Mouse (Mus musculus) embryonic facial prominence, embryonic 11.5 days (tissue): Measurements from ENCODE around the gene Ly6g6d. TPM values are rescaled to one million over a fixed set of nuclear protein-coding genes. Genes with fewer than 3 reads are reported as not detected.
"Not testable (repeated sequence)": the region's sequence is repeated elsewhere in the genome, so short reads cannot be mapped to it uniquely, and the experiment has no call there.

Experiments used
- ATAC-seq: fragments of 200-750 bp; cut with Nextera tagmentation; replicated peaks from 2 replicates; pipeline ENCODE4 v1.8.0; 2017; ENCODE audit warnings: low read depth; ENCODE audit not compliant: insufficient number of reproducible peaks, low FRiP score, low TSS enrichment
- DNase-seq: peaks from one replicate; pipeline ENCODE4 v3.0.0-alpha.2; 2015; ENCODE audit warnings: low spot score
- H3K27ac ChIP-seq: fragments of 300-500 bp; sonication (generic); replicated peaks from 2 replicates; pipeline ENCODE4 v1.5.1; 2014; ENCODE audit warnings: mild to moderate bottlenecking, low read depth, low read length, control low read depth
- H3K27me3 ChIP-seq: fragments of 300-500 bp; sonication (generic); 2 replicates; pipeline ENCODE4 v1.6.1; 2014; ENCODE audit warnings: mild to moderate bottlenecking, low read length, moderate library complexity, mixed read lengths; ENCODE audit not compliant: control insufficient read depth, insufficient read depth
- H3K36me3 ChIP-seq: fragments of 300-500 bp; sonication (generic); replicated peaks from 2 replicates; pipeline ENCODE4 v1.6.1; 2014; ENCODE audit warnings: low read depth, mild to moderate bottlenecking, low read length, moderate library complexity, mixed read lengths; ENCODE audit not compliant: control insufficient read depth, insufficient read depth
- H3K4me1 ChIP-seq: fragments of 300-500 bp; sonication (generic); 2 replicates; pipeline ENCODE4 v1.6.1; 2014; ENCODE audit warnings: low read length, mixed read lengths; ENCODE audit not compliant: control insufficient read depth, insufficient read depth
- H3K4me2 ChIP-seq: fragments of 300-500 bp; sonication (generic); 2 replicates; pipeline ENCODE4 v1.6.1; 2014; ENCODE audit warnings: low read depth, mild to moderate bottlenecking, control low read depth, low read length, moderate library complexity
- H3K4me3 ChIP-seq: fragments of 300-500 bp; sonication (generic); 2 replicates; pipeline ENCODE4 v1.5.1; 2014; ENCODE audit warnings: low read depth, low read length, control low read depth
- H3K9ac ChIP-seq: fragments of 300-500 bp; sonication (generic); replicated peaks from 2 replicates; pipeline ENCODE4 v1.6.1; 2014; ENCODE audit warnings: mild to moderate bottlenecking, control low read depth, low read length
- H3K9me3 ChIP-seq: fragments of 300-500 bp; sonication (generic); replicated peaks from 2 replicates; pipeline ENCODE4 v1.6.1; 2016; ENCODE audit warnings: mild to moderate bottlenecking, low read length, inconsistent platforms, mixed read lengths; ENCODE audit not compliant: control insufficient read depth
- WGBS: fragments of 180-500 bp; shearing (Covaris S2); extraction: QIAGEN DNeasy Blood & Tissue Kit; methylation state at CpG from one replicate; pipeline ENCODE4 v1.1.7; 2014; 5-methylcytosine and 5-hydroxymethylcytosine counted together
- polyA plus RNA-seq: library from polyadenylated mRNA; unstranded; fragments of >200 nt; fragmentation: Nextera tagmentation; extraction: Ambion mirVana; gene quantifications from 2 replicates; pipeline ENCODE4 v1.2.1, GENCODE M21; 2014

Ly6g6d gene
- polyA plus RNA-seq, 1 experiment from 2014 or later = not detected

DNA sequence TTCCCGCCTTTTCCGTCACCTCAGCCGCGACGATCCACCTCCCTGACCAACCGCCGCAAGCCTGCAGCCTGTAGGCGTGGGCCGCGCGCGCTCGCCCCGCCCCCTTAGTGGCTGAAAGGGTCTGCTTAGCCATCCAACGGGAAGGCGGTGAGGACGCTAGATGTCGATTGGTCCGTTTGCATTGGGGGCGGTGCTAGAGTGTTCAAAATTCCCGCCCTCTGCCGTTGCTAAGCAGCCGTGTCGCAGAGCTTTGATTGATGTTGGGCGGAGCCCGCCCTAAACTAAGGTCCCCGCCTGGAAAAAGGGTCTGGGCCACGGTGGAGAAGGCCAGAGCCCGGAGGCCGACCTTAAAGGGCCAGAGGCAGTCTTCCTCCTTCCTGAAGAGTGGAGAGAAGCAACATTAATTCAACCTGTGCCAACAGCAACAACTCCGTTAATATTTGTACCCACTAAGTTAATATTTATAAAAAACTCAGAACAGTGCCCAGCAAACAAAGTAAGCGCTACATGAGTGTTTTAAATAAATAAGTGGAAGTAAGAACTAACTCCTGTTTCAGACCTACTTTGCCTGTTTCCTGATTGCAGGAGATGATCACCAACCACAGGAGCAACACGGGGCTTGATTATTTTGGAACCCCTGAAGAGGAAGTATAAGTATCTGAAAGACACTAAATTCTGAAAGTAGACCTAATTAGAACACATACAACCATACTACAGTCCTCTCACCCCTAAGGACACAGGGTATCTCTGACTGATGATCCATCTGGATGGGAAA lies 31.0 kb downstream of the Ly6g6d start, which contains the start of gene Msh5:
Gene Msh5, minus strand, starts transcription at position 65 of the 775 bp plus-strand sequence.
- H3K4me2 ChIP-seq = peak within 1 kb of the TSS; percentile 87
- DNase-seq (peak; percentile 100), ATAC-seq (peak; percentile 97)
- H3K27ac ChIP-seq = peak within 1 kb of the TSS; percentile 48; the same call in 1 of the 2 replicates
- H3K36me3 ChIP-seq = no peaks in the 10 kb centered on the region
- H3K27me3 ChIP-seq = no peaks in the 10 kb centered on the region
- H3K9ac ChIP-seq = peak within 1 kb of the TSS; percentile 80
- 3% methylated on average over 31 of the region's 33 CpGs for WGBS
- H3K4me3 ChIP-seq = peak within 1 kb of the TSS; percentile 41
- H3K4me1 ChIP-seq = no peaks in the 10 kb centered on the region; the same call in 1 of the 2 replicates
- no peaks in the 10 kb centered on the region for H3K9me3 ChIP-seq

DNA sequence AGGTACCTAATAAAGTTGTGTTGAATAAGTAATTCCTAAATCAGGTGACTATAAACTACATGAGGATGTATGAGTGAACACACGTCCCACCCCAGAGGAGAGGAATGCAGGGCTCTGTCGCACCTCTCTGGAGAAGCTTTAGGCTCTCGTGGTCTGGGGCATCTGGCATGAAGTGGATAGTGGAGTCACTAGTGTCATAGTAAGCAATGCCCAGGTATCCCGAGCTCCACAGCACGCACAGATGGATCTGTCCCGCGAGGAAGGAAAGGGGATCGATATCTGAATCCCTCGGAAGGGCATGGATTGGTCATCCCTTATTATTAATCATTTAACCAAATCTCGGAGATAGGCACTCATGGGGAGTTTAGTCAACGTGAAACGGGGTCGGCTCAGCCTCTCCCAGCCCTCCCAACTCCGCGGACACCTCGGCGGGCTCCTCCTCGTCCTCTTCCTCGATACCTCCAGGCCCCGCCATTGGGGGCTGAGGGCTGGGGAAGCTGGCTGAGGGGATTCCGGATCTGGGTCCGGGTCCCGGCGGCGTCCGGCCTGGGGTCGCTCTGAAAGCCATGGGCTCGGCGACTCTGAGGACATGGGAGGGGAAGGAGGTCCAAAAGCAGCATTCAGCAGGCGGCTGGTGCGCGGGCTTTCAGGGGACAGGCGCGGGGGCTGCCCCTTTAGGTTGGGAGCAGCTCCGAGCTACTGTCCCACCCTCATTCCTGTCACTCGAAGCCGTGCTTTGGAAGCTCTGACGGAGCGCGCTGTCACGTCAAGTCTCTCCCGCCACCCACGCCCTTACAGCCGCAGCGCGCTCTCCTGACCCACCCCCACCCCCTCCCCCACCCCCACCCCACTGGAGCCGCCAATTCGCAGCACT lies 31.8 kb downstream of the Ly6g6d start:
- peak overlapping the region; percentile 48; the same call in 1 of the 2 replicates for H3K27ac ChIP-seq
- peak overlapping the region; percentile 80 for H3K9ac ChIP-seq
- H3K9me3 ChIP-seq = no peaks in the 10 kb centered on the region
- H3K36me3 ChIP-seq = no peaks in the 10 kb centered on the region
- peak; percentile 71 for ATAC-seq
- 7% methylated on average over 46 of the region's 48 CpGs for WGBS
- peak overlapping the region; percentile 87 for H3K4me2 ChIP-seq
- H3K4me1 ChIP-seq = no peaks in the 10 kb centered on the region; the same call in 1 of the 2 replicates
- peak overlapping the region; percentile 41 for H3K4me3 ChIP-seq
- no peak for DNase-seq
- no peaks in the 10 kb centered on the region for H3K27me3 ChIP-seq

DNA sequence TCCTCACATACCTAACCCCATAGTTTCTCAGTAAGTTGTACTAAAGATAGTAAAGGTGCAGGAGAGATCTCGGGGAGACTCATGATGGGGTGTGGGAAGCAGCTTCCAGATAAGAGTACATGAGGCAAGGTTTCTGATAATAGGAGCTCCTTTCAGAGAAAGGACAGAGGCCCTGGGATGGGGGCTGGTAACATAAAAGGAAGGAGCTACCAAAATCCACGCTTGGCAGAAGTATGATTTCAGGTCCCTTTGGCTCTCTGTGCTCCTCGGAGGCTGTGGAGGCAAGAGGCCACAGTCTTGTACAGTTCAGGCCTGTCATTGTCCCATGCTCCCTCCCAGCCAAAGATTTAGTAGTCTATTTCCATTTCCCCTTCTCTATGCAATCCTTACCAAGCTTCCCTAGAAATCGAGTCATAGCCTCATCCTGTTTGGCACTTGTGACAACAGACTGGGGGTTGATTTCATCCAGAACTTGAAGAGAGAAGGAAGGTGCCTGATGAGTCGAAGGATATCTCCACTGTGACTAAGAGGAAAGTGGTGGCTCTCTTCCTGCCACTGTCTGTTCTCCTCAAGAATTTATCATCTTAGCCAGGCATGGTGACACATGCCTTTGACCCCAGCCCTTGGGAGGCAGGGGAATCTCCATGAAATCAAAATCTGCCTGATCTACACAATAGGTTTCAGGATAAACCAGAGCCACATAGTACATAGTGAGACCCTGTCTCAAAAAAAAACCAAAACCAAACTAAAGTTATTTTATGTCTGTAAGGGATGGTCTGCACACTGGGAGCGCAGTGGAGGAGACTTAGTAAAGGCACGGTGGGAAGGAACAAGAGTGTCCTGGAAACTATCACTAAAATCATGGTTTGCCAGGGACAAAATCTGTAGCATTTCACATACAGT lies 32.7 kb downstream of the Ly6g6d start:
- DNase-seq = no peak
- ATAC-seq = no peak
- Histone ChIP-seq H3K9me3 (no peaks in the 10 kb centered on the region), H3K4me2 (peak overlapping the region; percentile 87; the same call in 1 of the 2 replicates), H3K36me3 (no peaks in the 10 kb centered on the region), H3K9ac (no peak overlapping the region), H3K4me1 (no peaks in the 10 kb centered on the region; the same call in 1 of the 2 replicates), H3K27me3 (no peaks in the 10 kb centered on the region), H3K4me3 (peak overlapping the region; percentile 41; the same call in 1 of the 2 replicates), H3K27ac (no peak overlapping the region)
- 92% methylated on average over 7 of the region's 7 CpGs for WGBS

DNA sequence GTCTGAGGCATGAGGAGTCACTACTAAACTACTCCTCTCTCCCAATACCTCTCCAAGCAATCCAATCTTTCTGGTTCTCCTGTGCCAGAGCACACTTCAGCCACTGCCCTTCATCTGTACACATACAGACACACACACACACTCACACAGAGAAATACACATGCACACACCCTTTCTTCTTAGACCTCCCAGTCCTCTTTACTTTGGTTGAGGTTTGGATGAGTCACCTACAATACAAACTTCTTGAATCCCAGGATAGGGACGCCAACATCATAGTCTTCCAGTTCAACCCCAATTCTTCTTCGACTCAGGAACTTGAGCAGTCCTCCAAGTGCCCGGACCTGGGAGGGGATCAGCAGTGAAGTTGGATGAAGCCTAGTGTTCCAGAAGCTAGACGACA lies 34.1 kb downstream of the Ly6g6d start:
- H3K4me2 ChIP-seq = no peak overlapping the region
- H3K36me3 ChIP-seq = no peaks in the 10 kb centered on the region
- no peak overlapping the region for H3K27ac ChIP-seq
- H3K4me1 ChIP-seq = no peaks in the 10 kb centered on the region
- 86% methylated on average over 4 of the region's 4 CpGs for WGBS
- H3K9ac ChIP-seq = no peak overlapping the region
- ATAC-seq (no peak), DNase-seq (no peak)
- no peaks in the 10 kb centered on the region for H3K9me3 ChIP-seq
- no peaks in the 10 kb centered on the region for H3K27me3 ChIP-seq
- no peak overlapping the region for H3K4me3 ChIP-seq

DNA sequence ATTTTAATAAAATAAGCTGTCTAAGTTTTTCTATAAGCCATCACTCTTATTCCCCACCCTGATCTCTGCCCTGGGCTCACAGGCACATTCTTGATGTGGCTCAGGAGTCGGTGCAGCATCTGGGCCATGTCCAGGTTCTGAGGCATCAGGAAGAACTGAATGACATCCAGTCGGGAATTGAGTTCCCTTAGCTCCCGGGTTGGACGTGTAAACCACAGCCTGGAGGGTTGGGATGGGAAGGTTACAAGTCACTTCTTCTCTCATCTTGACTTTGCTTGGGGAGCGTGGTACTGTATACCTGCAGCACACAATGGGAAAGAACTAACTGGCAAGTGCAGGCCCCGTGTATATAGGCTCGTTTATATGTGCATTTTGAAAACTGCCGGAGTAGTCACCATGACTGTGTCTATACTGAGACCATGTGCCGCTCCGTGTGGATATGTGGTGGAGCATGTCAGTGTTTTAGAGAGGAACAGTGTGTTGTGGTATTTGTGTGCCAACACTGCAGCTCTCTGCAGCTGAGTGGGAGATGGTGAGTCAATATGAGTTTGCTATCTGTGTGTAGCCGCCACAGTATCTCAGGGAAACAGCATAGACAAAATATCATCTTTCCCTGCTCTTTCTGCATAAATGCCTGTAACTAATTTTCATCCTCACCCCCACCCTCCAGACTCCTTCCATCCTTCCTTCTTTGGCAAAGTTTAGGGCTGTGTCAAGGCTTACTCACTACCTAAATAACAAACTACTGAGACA lies 38.6 kb downstream of the Ly6g6d start:
- H3K4me3 ChIP-seq = no peak overlapping the region
- no peaks in the 10 kb centered on the region for H3K36me3 ChIP-seq
- DNase-seq = no peak
- no peak overlapping the region for H3K4me2 ChIP-seq
- no peak overlapping the region for H3K27ac ChIP-seq
- H3K9ac ChIP-seq = no peak overlapping the region
- ATAC-seq = no peak
- H3K9me3 ChIP-seq = no peaks in the 10 kb centered on the region
- H3K27me3 ChIP-seq = no peaks in the 10 kb centered on the region
- H3K4me1 ChIP-seq = no peaks in the 10 kb centered on the region
- 87% methylated on average over 11 of the region's 11 CpGs for WGBS

DNA sequence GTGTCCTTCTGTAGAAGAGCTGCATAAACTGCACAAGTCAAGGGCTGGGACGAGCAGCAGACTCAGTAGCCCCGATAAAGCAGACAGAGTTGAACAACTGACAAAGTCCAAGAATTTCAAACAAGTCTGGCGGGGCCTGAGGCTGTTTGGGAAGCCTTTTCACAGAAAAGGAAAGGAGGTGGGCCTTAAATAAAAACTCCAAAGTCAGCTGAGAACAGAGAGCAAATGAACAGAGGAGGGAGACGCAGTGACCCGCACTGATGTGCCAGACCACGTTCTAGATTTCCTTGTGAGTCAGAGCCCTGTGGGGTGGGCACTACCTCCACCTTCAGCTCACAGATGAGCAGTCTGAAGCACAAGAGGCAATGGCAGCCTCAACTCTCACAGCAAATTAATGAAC lies 43.0 kb downstream of the Ly6g6d start:
- Histone ChIP-seq H3K27ac (no peak overlapping the region), H3K4me3 (no peak overlapping the region), H3K9ac (no peak overlapping the region), H3K9me3 (no peaks in the 10 kb centered on the region), H3K36me3 (no peaks in the 10 kb centered on the region), H3K4me2 (no peak overlapping the region), H3K27me3 (no peaks in the 10 kb centered on the region), H3K4me1 (no peaks in the 10 kb centered on the region)
- WGBS = 62% methylated on average over 6 of the region's 6 CpGs
- ATAC-seq (no peak), DNase-seq (no peak)

DNA sequence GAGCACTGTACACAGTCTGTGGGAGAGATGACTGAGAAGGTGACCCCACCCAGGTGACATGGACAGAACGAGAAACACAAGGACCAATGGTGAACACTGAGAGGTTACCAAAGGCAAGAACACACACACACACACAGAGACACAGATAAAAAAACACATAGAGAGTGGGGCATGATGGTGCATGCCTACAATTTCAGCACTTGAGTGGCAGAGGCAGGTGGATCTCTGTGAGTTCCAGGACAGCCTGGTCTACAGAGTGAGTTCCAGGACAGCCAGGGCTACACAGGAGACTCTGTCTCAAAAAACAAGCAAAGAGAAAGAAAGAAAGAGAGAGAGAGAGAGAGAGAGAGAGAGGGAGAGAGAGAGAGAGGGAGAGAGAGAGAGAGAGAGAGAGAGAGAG lies 44.2 kb downstream of the Ly6g6d start:
- H3K36me3 ChIP-seq, H3K27me3 ChIP-seq, H3K9ac ChIP-seq, H3K4me2 ChIP-seq, H3K27ac ChIP-seq, H3K4me3 ChIP-seq, H3K9me3 ChIP-seq, H3K4me1 ChIP-seq, ATAC-seq, DNase-seq: not testable (repeated sequence)
- 78% methylated on average over 1 of the region's 1 CpGs for WGBS
